Mouse (Mus musculus) heart, postnatal 0 days (tissue): ENCODE measurements around the gene Nkd1.

ENCODE experiments used
- CTCF ChIP-seq: IDR thresholded peaks from 2 replicates; pipeline ENCODE4 v1.5.1; 2016; ENCODE audit warnings: antibody characterized with exemption, control low read depth, low read depth
- EP300 ChIP-seq: IDR thresholded peaks from 2 replicates; pipeline ENCODE4 v1.6.1; 2016; ENCODE audit warnings: antibody characterized with exemption, low read depth

DNA sequence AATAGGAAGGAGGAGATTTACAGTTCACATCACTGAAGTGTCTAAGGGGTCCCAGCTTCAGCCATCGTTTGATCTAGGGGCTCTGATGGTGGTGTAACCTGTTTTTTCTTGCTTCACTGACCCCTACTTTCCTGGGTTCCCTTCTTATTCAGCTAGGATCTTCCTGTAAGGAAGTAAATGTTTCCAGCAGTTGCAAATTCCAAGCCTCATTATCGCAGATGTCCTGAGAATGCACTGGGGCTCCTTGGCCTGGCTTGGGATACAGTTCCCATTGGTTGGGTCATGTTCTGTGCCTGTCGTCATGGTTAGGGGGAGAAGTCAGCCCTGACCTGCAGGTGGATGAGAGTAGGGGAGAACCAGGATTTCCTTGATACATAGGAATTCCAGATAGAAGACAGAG lies 40.2 kb downstream of the Nkd1 start:
- TF ChIP-seq CTCF (no peak), EP300 (no peak)
